Mouse (Mus musculus): ENCODE results near the gene Gc. TPM values are rescaled to one million over a fixed set of nuclear protein-coding genes. Genes with fewer than 3 reads are reported as not detected.

The Gc gene
- total and polyA plus RNA-seq, 3 experiments, result not detected

DNA sequence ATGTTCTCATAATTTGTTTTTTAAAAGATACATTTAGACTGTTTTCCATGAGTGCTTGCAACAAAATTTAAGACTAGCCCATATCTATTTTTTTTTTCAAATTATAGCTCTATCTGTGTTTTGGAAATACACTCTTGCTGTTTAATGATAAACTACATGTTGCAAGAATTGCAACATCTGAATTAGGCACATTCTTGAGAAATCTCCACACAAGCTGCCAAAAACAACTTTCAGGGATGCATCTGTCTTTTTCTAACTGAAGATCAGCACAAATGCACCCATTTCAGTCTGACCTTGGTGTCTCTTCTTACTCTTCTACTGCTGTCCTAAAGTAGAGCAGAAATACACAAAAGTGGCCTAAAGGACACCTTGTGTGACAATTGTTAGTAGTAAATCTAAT lies 1.9 kb upstream of the Gc start:
- TF ChIP-seq POLR2AphosphoS2 (IDR thresholded peaks at IDR 0.05; ENCODE audit: low read depth, low read length), result no peak
- TF ChIP-seq E2F4 (IDR thresholded peaks at IDR 0.05; ENCODE audit: insufficient replicate concordance, low read depth, low read length), result no peak
- no peak for TF ChIP-seq BHLHE40 (IDR thresholded peaks at IDR 0.05; ENCODE audit: low read depth, low read length)
- TF ChIP-seq CHD2 (IDR thresholded peaks at IDR 0.05; ENCODE audit: low read length), result no peak
- TF ChIP-seq POLR2A (IDR thresholded peaks at IDR 0.05; ENCODE audit: low read depth, low read length), result no peak
- TF ChIP-seq NRF1 (IDR thresholded peaks at IDR 0.05; ENCODE audit: low read depth, low read length), result no peak
- TF ChIP-seq USF1 (IDR thresholded peaks at IDR 0.05; ENCODE audit: low read depth, low read length), result no peak
- no peak for TF ChIP-seq MEF2A (IDR thresholded peaks at IDR 0.05; ENCODE audit: borderline replicate concordance, low read depth, low read length)
- TF ChIP-seq GABPA (IDR thresholded peaks at IDR 0.05; ENCODE audit: insufficient replicate concordance, low read depth, low read length), result no peak
- TF ChIP-seq EP300 (IDR thresholded peaks at IDR 0.05; ENCODE audit: low read length), result no peak
- no peak for TF ChIP-seq IRF4 (IDR thresholded peaks at IDR 0.05; ENCODE audit: low read depth, low read length)
- TF ChIP-seq MAFK (IDR thresholded peaks at IDR 0.05; ENCODE audit: insufficient replicate concordance, low read length), result no peak
- dilution Hi-C loops (cut with MboI; ENCODE audit: extremely low pct_ligation_motif_present, extremely low pct_unique_long_range_greater_than_20kb, low sequenced_read_pairs) (no loop called here), in situ Hi-C loops (cut with MboI; ENCODE audit: low pct_ligation_motif_present, low pct_unique_long_range_greater_than_20kb, low sequenced_read_pairs) (no loop called here)
- H3K36me3 ChIP-seq (replicated peaks in 1 of 2; ENCODE audit: control insufficient read depth in 1 of 2, insufficient read depth in 1 of 2, low read length in 1 of 2), result no peaks in the 10 kb centered on the region
- no peak overlapping the region for H3K4me2 ChIP-seq (ENCODE audit: insufficient read depth, low read depth, poor library complexity, severe bottlenecking)
- no peak overlapping the region for H3K9ac ChIP-seq (ENCODE audit: insufficient read depth, low read depth)
- no peak for DNase-seq (ENCODE audit: extremely low read depth)
- H3K9me3 ChIP-seq (replicated peaks; ENCODE audit: low read length), result no peaks in the 10 kb centered on the region
- no peaks in the 10 kb centered on the region for H3K79me2 ChIP-seq (replicated peaks; ENCODE audit: control insufficient read depth, extremely low read depth, insufficient read depth, poor library complexity, severe bottlenecking)
- no peaks in the 10 kb centered on the region for H3K4me1 ChIP-seq (ENCODE audit: control insufficient read depth in 1 of 2, insufficient read depth in 2 of 2)
- H3K27me3 ChIP-seq (replicated peaks), result no peaks in the 10 kb centered on the region
- H3K4me3 ChIP-seq (replicated peaks in 1 of 3; ENCODE audit: low read depth in 2 of 3, low read length in 2 of 3, poor library complexity in 1 of 3), result no peak overlapping the region
- no peak overlapping the region for H3K27ac ChIP-seq (ENCODE audit: insufficient read depth, low read depth)

DNA sequence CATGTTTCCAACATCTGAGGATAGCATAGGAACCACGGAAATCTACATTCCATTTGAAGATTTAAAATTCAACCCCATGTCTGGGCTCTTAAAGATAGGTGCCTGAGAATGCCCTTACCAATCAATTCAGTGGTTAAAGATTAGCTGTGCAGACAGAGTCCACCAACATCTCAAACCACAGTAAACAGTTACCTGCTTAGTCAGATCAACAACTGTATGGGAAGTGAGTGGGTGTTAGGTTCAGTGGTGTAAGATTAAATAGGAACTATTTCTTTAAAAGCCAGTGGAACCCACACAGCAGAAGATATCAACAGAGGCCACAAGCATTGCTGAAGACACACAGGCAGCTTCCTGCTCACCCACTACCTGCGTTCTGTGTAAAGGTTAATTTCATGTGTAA lies 1.3 kb upstream of the Gc start:
- no peak for DNase-seq (ENCODE audit: extremely low read depth)
- in situ Hi-C loops (cut with MboI; ENCODE audit: low pct_ligation_motif_present, low pct_unique_long_range_greater_than_20kb, low sequenced_read_pairs), result no loop called here
- no peaks in the 10 kb centered on the region for H3K9me3 ChIP-seq (replicated peaks; ENCODE audit: low read length)
- TF ChIP-seq ZKSCAN1 (IDR thresholded peaks at IDR 0.05; ENCODE audit: borderline replicate concordance, low read depth, low read length) (no peak), USF1 (IDR thresholded peaks at IDR 0.05; ENCODE audit: low read depth, low read length) (no peak), EP300 (IDR thresholded peaks at IDR 0.05; ENCODE audit: low read length) (no peak), CTCF (conservative IDR thresholded peaks at IDR 0.05 in 1 of 2, IDR thresholded peaks at IDR 0.05 in 1 of 2; ENCODE audit: low read depth in 2 of 2, low read length in 2 of 2) (no peak), MEF2A (IDR thresholded peaks at IDR 0.05; ENCODE audit: borderline replicate concordance, low read depth, low read length) (no peak)
- H3K9ac ChIP-seq (ENCODE audit: insufficient read depth, low read depth), result no peak overlapping the region
- H3K4me1 ChIP-seq (ENCODE audit: control insufficient read depth in 1 of 2, insufficient read depth in 2 of 2), result no peaks in the 10 kb centered on the region
- dilution Hi-C loops (cut with MboI; ENCODE audit: extremely low pct_ligation_motif_present, extremely low pct_unique_long_range_greater_than_20kb, low sequenced_read_pairs), result no loop called here
- H3K36me3 ChIP-seq (replicated peaks in 1 of 2; ENCODE audit: control insufficient read depth in 1 of 2, insufficient read depth in 1 of 2, low read length in 1 of 2), result no peaks in the 10 kb centered on the region
- H3K4me2 ChIP-seq (ENCODE audit: insufficient read depth, low read depth, poor library complexity, severe bottlenecking), result no peak overlapping the region
- no peak overlapping the region for H3K27ac ChIP-seq (ENCODE audit: insufficient read depth, low read depth)
- H3K4me3 ChIP-seq (replicated peaks in 1 of 3; ENCODE audit: low read depth in 2 of 3, low read length in 2 of 3, poor library complexity in 1 of 3), result no peak overlapping the region
- no peaks in the 10 kb centered on the region for H3K27me3 ChIP-seq (replicated peaks)
- no peaks in the 10 kb centered on the region for H3K79me2 ChIP-seq (replicated peaks; ENCODE audit: control insufficient read depth, extremely low read depth, insufficient read depth, poor library complexity, severe bottlenecking)

DNA sequence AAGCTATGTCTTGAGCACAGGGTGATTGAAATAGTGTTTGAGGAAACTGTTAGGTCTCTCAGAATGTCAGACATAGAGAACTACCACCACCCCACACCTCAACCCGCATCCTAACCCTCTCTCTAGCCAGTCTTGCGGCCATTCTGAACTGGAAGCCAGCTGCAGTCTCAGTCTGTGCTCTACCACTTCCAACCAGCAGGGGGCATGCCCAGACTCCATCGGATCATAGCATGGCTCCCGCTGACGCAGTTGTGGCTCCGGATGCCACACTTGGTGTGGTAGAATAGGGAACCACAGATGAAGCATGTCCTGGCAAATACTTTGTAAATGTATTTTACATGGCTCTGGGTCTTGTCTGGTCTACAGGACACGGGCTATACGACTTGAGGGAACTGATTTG lies 2.2 kb downstream of the Gc start:
- H3K4me1 ChIP-seq (ENCODE audit: control insufficient read depth in 1 of 2, insufficient read depth in 2 of 2), result no peaks in the 10 kb centered on the region
- no peaks in the 10 kb centered on the region for H3K9me3 ChIP-seq (replicated peaks; ENCODE audit: low read length)
- H3K4me2 ChIP-seq (ENCODE audit: insufficient read depth, low read depth, poor library complexity, severe bottlenecking), result no peak overlapping the region
- H3K36me3 ChIP-seq (replicated peaks in 1 of 2; ENCODE audit: control insufficient read depth in 1 of 2, insufficient read depth in 1 of 2, low read length in 1 of 2), result no peaks in the 10 kb centered on the region
- DNase-seq (ENCODE audit: extremely low read depth), result peak; percentile 63
- no peak overlapping the region for H3K27ac ChIP-seq (ENCODE audit: insufficient read depth, low read depth)
- H3K27me3 ChIP-seq (replicated peaks), result no peaks in the 10 kb centered on the region
- no peak overlapping the region for H3K4me3 ChIP-seq (replicated peaks in 1 of 3; ENCODE audit: low read depth in 2 of 3, low read length in 2 of 3, poor library complexity in 1 of 3)
- H3K9ac ChIP-seq (ENCODE audit: insufficient read depth, low read depth), result no peak overlapping the region
- in situ Hi-C loops (cut with MboI; ENCODE audit: low pct_ligation_motif_present, low pct_unique_long_range_greater_than_20kb, low sequenced_read_pairs), result no loop called here
- dilution Hi-C loops (cut with MboI; ENCODE audit: extremely low pct_ligation_motif_present, extremely low pct_unique_long_range_greater_than_20kb, low sequenced_read_pairs), result no loop called here
- H3K79me2 ChIP-seq (replicated peaks; ENCODE audit: control insufficient read depth, extremely low read depth, insufficient read depth, poor library complexity, severe bottlenecking), result no peaks in the 10 kb centered on the region
- TF ChIP-seq MAZ (IDR thresholded peaks at IDR 0.05; ENCODE audit: low read depth, low read length) (no peak), ZNF384 (IDR thresholded peaks at IDR 0.05; ENCODE audit: low read depth, low read length) (no peak), PAX5 (IDR thresholded peaks at IDR 0.05; ENCODE audit: low read length) (no peak), GABPA (IDR thresholded peaks at IDR 0.05; ENCODE audit: insufficient replicate concordance, low read depth, low read length) (no peak), POLR2AphosphoS2 (IDR thresholded peaks at IDR 0.05; ENCODE audit: low read depth, low read length) (no peak), SMC3 (IDR thresholded peaks at IDR 0.05; ENCODE audit: low read depth, low read length) (peak; percentile 39), CTCF (conservative IDR thresholded peaks at IDR 0.05 in 1 of 2, IDR thresholded peaks at IDR 0.05 in 1 of 2; ENCODE audit: low read depth in 2 of 2, low read length in 2 of 2) (peak; percentile 51 to 65; a peak in 3 of 4 replicates), TBP (conservative IDR thresholded peaks at IDR 0.05; ENCODE audit: low read depth, low read length) (no peak), ZC3H11A (IDR thresholded peaks at IDR 0.05; ENCODE audit: low read depth, low read length) (no peak), ELF1 (IDR thresholded peaks at IDR 0.05; ENCODE audit: low read depth, low read length) (no peak), EP300 (IDR thresholded peaks at IDR 0.05; ENCODE audit: low read length) (no peak), KAT2A (IDR thresholded peaks at IDR 0.05; ENCODE audit: insufficient replicate concordance, low read length) (no peak), CHD2 (IDR thresholded peaks at IDR 0.05; ENCODE audit: low read length) (no peak), RAD21 (IDR thresholded peaks at IDR 0.05; ENCODE audit: low read depth, low read length) (peak; percentile 21)
